Mouse (Mus musculus) CH12.LX (cell line): ENCODE data around the gene Htra2.
A peak's percentile ranks its signal among the peaks of the same experiment; 100 is the strongest.

Source experiments
- CHD2 ChIP-seq: IDR thresholded peaks from 2 replicates; pipeline ENCODE4 v1.6.1; 2011; ENCODE audit warnings: low read length, improper control_type of control experiment
- CTCF ChIP-seq, 2 experiments: IDR thresholded peaks in 1 of 2; conservative IDR thresholded peaks in 1 of 2; 2 replicates each; pipeline ENCODE4 v1.5.1; 2011 to 2012; ENCODE audit warnings: low read depth in 2 of 2, low read length in 2 of 2, improper control_type of control experiment in 1 of 2, inconsistent platforms in 1 of 2, mild to moderate bottlenecking in 1 of 2, moderate library complexity in 1 of 2
- EP300 ChIP-seq: IDR thresholded peaks from 2 replicates; pipeline ENCODE4 v1.6.1; 2011; ENCODE audit warnings: low read length, improper control_type of control experiment
- GABPA ChIP-seq: IDR thresholded peaks from 2 replicates; pipeline ENCODE4 v1.6.1; 2012; ENCODE audit warnings: low read depth, low read length, improper control_type of control experiment, inconsistent platforms; ENCODE audit not compliant: insufficient replicate concordance
- JUN ChIP-seq: IDR thresholded peaks from 2 replicates; pipeline ENCODE4 v1.6.1; 2011; ENCODE audit warnings: low read depth, mild to moderate bottlenecking, low read length, improper control_type of control experiment, moderate library complexity; ENCODE audit not compliant: insufficient read depth
- KAT2A ChIP-seq: IDR thresholded peaks from 2 replicates; pipeline ENCODE4 v1.6.1; 2012; ENCODE audit warnings: low read length, improper control_type of control experiment, inconsistent platforms; ENCODE audit not compliant: insufficient replicate concordance
- MAFK ChIP-seq: IDR thresholded peaks from 2 replicates; pipeline ENCODE4 v1.6.1; 2011; ENCODE audit warnings: low read length, improper control_type of control experiment; ENCODE audit not compliant: insufficient replicate concordance
- MAX ChIP-seq: IDR thresholded peaks from 2 replicates; pipeline ENCODE4 v1.6.1; 2011; ENCODE audit warnings: low read length, improper control_type of control experiment
- POLR2A ChIP-seq: IDR thresholded peaks from 2 replicates; pipeline ENCODE4 v1.6.1; 2011; ENCODE audit warnings: low read depth, mild to moderate bottlenecking, improper control_type of control experiment, low read length
- TCF12 ChIP-seq: IDR thresholded peaks from 2 replicates; pipeline ENCODE4 v1.6.1; 2014; ENCODE audit warnings: low read depth, mild to moderate bottlenecking, inconsistent platforms, low read length, improper control_type of control experiment
- ZC3H11A ChIP-seq: IDR thresholded peaks from 2 replicates; pipeline ENCODE4 v1.6.1; 2012; ENCODE audit warnings: low read depth, mild to moderate bottlenecking, inconsistent platforms, low read length, improper control_type of control experiment

DNA sequence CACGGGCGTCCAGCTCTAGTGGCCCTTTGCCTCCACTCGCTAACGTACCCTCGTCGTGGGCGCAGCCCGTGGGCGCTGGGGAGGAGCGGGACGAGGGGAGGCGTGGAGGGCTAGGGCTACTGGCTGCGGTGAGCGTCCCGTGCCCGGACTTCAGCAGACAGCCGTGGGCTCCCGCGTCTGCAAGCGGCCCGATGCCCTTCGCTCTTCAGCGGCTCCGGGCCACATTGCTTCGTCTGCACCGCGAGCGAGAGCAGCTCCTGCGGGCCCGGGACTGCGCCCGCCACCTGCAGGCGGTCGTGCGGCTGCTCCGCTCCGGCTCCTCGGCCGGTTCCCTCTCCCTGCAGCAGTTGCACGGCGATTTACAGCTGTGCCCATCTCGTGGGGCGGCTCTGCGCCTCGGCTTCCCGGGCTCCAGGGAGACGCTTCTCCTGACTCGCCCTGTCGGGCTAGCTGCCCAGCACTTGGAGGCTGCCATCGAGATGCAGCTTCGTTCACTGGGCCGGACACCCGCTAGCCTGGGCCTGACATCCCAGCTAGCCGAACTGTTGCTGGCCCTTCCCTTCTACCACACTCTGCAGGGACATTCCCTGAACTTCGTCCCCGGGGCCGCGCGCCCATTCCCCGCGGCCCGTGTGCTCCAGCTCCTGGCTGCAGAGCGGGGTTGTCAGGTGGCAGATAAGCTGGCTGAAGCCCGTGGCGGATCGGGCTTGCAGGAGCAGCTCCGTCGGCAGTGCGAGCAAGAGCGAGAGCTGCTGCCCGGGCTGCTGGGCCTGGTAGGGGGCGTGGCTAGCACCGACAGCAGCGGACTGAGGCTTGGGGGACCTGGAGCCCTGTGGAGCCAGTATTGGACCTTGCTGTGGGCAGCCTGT lies 46.8 kb upstream of the Htra2 start:
- TF ChIP-seq POLR2A (no peak), EP300 (no peak), ZC3H11A (no peak), GABPA (no peak), CTCF (conservative IDR thresholded peaks at IDR 0.05 in 1 of 2, IDR thresholded peaks at IDR 0.05 in 1 of 2; ENCODE audit: low read depth in 2 of 2, low read length in 2 of 2) (peak in 1 of 2 experiments; percentile 51; a peak in 2 of 4 replicates), MAX (no peak; the same call in 1 of the 2 replicates), MAFK (no peak), JUN (no peak), TCF12 (no peak), KAT2A (no peak), CHD2 (no peak)
